Mouse (Mus musculus) cortical plate, adult 2 months (tissue): ENCODE measurements around the gene Gm572. TPM values are rescaled to one million over a fixed set of nuclear protein-coding genes. Genes with fewer than 3 reads are reported as not detected.

Experiments
- H3K27ac ChIP-seq: fragments of 200-500 bp; 2 replicates; pipeline ENCODE4 v1.5.1; 2012; ENCODE audit warnings: low read length, control low read depth, inconsistent platforms; ENCODE audit not compliant: insufficient read depth
- H3K4me1 ChIP-seq: fragments of 200-500 bp; 2 replicates; pipeline ENCODE4 v1.6.1; 2011; ENCODE audit warnings: low read length; ENCODE audit not compliant: control insufficient read depth, insufficient read depth
- H3K4me3 ChIP-seq: fragments of 200-500 bp; 2 replicates; pipeline ENCODE4 v1.5.1; 2011; ENCODE audit warnings: mild to moderate bottlenecking, low read length, control low read depth; ENCODE audit not compliant: insufficient read depth
- CTCF ChIP-seq: fragments of 200-500 bp; IDR thresholded peaks from 2 replicates; pipeline ENCODE4 v1.5.1; 2011; ENCODE audit warnings: mild to moderate bottlenecking, control low read depth, low read length; ENCODE audit not compliant: insufficient read depth; ENCODE audit errors: extremely low read depth
- POLR2A ChIP-seq: fragments of 200-500 bp; IDR thresholded peaks from 2 replicates; pipeline ENCODE4 v1.6.1; 2011; ENCODE audit warnings: mild to moderate bottlenecking, low read length, control low read depth; ENCODE audit not compliant: insufficient read depth; ENCODE audit errors: extremely low read depth
- polyA plus RNA-seq: library from polyadenylated mRNA; depleted of rRNA; stranded (reverse); fragments of >200 nt; gene quantifications from 2 replicates; pipeline ENCODE4 v1.2.3, GENCODE M21; 2012

The Gm572 gene
- polyA plus RNA-seq, 1 experiment = not detected

DNA sequence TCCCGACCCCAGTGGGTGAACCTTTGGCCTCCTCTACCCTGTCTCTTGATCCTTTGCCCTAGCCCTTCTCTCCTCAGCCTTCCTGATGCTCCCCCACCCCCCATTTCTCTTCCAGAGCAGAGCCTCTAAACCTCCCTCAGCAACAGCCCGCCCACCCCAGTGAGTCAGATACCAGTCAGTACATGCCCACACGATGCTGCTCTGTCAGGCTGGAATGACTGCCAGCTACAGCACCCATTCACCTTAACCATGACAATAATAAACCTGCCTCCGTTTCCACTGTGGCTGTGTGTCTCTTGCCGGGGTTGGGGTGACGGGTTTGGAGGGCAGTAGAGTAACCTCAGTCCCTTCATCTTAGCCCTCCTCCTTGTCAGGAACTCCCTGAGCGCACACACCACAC lies 39.0 kb upstream of the Gm572 start:
- Histone ChIP-seq H3K27ac (peak overlapping the region; percentile 30), H3K4me3 (no peak overlapping the region), H3K4me1 (peaks cover 1% of the 10 kb centered on the region)
- no peak for TF ChIP-seq CTCF
- TF ChIP-seq POLR2A = 0 out of 2 replicates have a peak, but pooled peaks have one; percentile 15

DNA sequence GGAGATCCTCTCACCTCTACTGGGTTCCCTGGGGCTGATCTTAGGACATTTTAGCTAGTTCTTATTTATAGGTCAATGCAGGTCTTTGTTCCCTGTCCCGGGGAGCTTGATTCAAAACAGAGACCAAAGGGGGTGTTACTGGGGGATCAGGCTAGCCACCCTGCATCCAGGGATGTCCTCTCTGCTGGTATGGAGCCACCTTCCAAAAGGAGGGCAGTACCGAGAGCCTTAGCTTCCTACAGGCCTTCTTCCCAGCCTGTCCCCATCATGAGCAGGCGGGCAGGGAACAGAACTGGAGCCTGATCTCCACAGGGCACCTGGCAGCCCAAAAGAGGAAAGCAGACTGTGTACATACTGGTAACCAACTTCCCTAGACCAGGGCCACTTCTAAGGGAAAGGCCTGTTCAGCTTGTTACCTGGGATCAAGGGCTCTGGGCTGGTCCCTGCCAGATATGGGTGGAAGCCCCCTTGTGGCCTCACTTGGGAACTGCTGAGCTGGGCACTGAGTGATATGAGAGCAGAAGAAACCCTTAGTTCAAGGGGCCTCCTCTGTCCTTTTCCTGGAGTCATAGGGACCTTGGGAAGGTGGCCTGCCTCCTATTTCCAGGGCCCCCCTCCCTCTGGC lies 38.5 kb upstream of the Gm572 start:
- no peak overlapping the region for H3K4me3 ChIP-seq
- H3K4me1 ChIP-seq = peaks cover 1% of the 10 kb centered on the region
- peak; percentile 56 for TF ChIP-seq CTCF
- no peak for TF ChIP-seq POLR2A
- peak overlapping the region; percentile 30; the same call in 1 of the 2 replicates for H3K27ac ChIP-seq

DNA sequence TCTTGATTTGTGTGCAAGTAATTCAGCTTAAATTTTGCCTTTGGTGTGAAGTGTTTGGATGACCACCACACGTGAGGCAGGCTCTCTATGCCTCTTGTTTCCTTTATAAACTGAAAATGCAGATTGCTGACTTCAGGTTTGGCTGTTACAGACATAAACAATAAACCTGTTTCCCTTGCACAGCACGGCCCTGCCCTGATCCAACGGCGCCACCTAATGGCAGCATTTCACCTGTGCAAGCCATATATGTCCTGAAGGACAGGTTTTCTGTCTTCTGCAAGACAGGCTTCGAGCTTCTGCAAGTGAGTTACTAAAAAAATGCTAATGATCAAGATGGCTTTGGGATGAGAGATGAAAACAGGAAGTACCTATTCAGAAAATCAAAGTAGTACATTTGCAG lies 35.4 kb upstream of the Gm572 start:
- no peak overlapping the region for H3K4me3 ChIP-seq
- no peak overlapping the region for H3K27ac ChIP-seq
- peak; percentile 85 for TF ChIP-seq CTCF
- no peak for TF ChIP-seq POLR2A
- peaks cover 1% of the 10 kb centered on the region for H3K4me1 ChIP-seq

DNA sequence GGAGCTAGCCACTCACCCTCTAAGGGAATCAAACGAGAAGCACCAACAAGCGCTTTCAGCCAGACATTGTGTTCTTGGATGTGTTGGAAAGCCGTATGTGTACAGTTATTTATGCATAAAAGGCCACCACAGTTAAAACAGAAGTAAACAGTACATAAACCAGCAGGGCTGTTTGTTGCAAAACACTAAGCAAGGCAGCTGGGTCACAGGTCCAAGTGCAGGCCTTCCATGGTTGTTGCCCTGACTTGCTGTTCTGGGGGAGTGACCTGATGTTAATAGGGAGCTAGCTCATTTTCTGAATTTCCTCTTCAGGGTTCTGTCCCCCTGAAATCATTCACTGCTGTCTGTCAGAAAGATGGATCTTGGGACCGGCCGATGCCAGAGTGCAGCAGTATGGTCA lies 33.3 kb upstream of the Gm572 start:
- TF ChIP-seq POLR2A = no peak
- no peak for TF ChIP-seq CTCF
- no peak overlapping the region for H3K27ac ChIP-seq
- H3K4me3 ChIP-seq = no peak overlapping the region
- H3K4me1 ChIP-seq = no peaks in the 10 kb centered on the region

DNA sequence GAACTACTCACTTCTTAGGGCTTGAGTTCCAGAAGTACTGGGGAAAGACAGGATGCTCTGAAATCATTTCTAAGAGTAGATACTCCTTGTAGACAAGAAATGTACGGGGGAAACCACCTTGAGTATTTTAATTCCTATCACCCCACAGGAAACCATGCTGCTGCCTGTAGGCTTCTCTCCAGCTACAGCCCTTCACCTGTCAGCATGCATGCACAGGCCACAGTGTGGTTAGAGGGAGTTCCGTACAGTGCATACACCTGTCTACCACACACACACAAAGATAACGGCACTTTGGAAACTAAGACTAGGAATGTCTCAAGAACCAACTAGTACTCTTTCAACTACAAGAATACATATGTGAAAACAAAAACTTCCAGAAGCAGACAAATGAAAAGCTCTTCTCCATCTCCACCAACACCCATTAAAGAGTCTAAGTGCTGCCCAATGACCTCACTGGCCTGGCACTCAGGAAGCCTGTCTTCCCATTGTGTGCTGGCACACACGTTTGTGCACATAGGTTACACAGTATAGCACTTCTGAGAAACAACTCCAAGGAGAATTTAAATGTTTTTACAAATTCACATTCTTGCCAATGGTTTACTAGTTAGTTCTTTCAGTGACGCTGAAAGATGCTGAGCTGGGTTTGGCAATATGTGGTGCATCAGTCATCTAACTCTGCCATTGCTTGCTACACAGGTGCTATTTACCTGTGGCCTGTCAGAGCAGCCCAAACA lies 32.3 kb upstream of the Gm572 start:
- no peak overlapping the region for H3K27ac ChIP-seq
- no peak for TF ChIP-seq CTCF
- TF ChIP-seq POLR2A = no peak
- H3K4me1 ChIP-seq = no peaks in the 10 kb centered on the region
- no peak overlapping the region for H3K4me3 ChIP-seq

DNA sequence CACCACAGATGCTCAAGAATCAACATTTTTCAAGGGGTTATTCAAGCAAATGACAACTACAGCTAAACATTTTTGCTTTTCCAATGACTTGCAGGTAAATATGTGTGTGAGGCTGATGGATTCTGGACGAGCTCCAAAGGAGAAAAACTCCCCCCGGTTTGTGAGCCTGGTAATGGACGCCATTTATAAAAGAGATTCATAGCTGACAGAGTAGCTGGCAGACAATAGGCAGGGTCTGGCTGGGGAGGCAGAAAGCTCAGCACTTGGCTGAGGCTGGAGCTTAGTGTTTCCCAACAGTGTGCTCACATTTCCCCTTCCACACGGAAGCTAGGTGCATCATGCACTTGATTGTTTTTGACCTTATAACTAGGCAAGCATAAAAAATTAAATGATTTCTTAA lies 30.6 kb upstream of the Gm572 start:
- no peak for TF ChIP-seq CTCF
- no peak for TF ChIP-seq POLR2A
- Histone ChIP-seq H3K27ac (no peak overlapping the region), H3K4me3 (no peak overlapping the region), H3K4me1 (no peaks in the 10 kb centered on the region)

DNA sequence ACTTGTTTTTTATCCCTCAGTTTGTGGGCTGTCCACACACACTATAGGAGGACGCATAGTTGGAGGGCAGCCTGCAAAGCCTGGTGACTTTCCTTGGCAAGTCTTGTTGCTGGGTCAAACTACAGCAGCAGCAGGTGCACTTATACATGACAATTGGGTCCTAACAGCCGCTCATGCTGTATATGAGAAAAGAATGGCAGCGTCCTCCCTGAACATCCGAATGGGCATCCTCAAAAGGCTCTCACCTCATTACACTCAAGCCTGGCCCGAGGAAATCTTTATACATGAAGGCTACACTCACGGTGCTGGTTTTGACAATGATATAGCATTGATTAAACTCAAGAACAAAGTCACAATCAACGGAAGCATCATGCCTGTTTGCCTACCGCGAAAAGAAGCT lies 29.4 kb upstream of the Gm572 start:
- Histone ChIP-seq H3K4me3 (no peak overlapping the region), H3K27ac (no peak overlapping the region), H3K4me1 (no peaks in the 10 kb centered on the region)
- TF ChIP-seq POLR2A (no peak), CTCF (no peak)

DNA sequence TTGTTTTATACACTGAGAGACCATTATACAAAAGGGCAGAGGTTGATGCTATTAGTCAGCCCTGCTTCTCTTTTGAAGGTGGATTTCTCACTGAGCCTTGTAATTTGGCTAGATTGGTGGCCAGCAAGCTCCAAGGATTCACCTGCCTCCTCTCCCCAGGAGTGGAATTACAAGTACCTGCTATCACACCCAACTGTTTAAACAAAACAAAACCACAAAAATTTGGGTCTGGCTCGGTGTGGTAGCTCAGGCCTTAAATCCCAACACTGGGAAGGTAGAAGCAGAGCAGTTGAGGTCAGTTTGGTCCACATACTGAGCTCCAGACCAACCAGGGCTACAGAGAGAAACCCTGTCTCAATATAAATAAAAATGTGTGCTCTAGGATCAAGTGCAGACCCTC lies 23.3 kb upstream of the Gm572 start:
- Histone ChIP-seq H3K4me3 (no peak overlapping the region), H3K4me1 (peaks cover 3% of the 10 kb centered on the region; the same call in 1 of the 2 replicates), H3K27ac (no peak overlapping the region)
- no peak for TF ChIP-seq POLR2A
- TF ChIP-seq CTCF = no peak

DNA sequence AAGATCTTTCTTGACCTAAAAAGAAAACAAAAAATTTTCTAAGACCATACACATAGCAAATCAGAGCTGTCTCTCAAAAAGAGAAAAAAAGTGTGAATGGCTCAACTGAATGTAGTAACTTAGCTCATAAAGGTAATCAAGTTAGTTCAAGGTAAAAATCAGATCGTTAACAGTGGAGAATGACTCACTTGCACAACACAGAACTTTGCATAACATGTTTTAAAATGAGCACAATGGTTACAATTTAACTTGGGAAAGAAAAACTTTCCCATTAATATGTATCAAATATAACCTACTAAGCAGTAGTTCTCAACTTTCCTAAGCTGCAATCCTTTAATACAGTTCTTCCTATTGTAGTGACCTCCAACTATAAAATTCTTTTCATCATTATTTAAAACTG lies 22.4 kb upstream of the Gm572 start:
- TF ChIP-seq POLR2A = no peak
- no peak for TF ChIP-seq CTCF
- Histone ChIP-seq H3K4me3 (no peak overlapping the region), H3K4me1 (peaks cover 3% of the 10 kb centered on the region), H3K27ac (no peak overlapping the region)

DNA sequence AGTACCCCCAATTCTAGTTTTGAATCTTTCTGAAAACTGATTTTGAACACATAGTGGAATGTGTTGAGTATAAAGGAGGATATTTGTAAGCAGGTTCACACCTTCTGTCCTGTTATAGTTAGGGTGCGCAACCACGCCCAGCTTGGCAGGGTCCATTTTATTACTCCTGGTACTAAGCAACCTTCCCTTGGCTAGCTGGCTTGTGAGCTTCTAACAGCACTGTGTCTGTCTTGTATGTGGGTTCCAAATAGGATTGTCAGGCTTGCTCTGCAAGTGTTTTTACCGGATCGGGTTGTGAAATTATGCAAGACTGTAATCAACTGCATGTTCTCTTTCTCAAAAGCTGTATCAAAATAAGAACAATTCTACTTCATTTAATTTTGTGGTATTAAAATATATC lies 20.6 kb upstream of the Gm572 start:
- no peak overlapping the region for H3K4me3 ChIP-seq
- no peak overlapping the region for H3K27ac ChIP-seq
- H3K4me1 ChIP-seq = peaks cover 3% of the 10 kb centered on the region
- TF ChIP-seq POLR2A (no peak), CTCF (no peak)

DNA sequence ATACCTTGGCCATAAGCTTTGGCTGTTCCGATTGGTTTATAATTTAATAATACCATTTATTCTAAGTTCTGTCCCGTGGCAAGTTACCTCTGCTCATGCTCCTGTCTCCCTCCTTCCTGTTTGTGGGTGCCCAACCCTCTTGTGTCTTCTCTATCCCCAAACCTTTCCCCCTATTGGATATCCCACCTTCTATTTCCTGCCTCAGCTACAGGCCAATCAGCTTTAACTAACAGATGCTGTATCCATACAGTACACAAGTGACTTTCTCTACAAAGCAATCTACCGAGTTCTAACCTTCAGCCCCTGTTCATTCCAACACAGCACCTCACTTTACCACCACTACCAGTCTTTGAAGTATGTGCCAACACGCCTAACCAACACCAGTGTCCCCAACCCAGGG lies 19.5 kb upstream of the Gm572 start:
- no peak for TF ChIP-seq POLR2A
- no peak for TF ChIP-seq CTCF
- no peak overlapping the region for H3K27ac ChIP-seq
- no peak overlapping the region for H3K4me3 ChIP-seq
- H3K4me1 ChIP-seq = peaks cover 3% of the 10 kb centered on the region
